Mouse (Mus musculus) kidney, embryonic 14.5 days (tissue): ENCODE measurements around the gene Mylk4. TPM values are rescaled to one million over a fixed set of nuclear protein-coding genes. Genes with fewer than 3 reads are reported as not detected.

Experiments used
- ATAC-seq: fragments of 200-750 bp; cut with Nextera tagmentation; 2 replicates; pipeline ENCODE4 v1.8.0; 2017; ENCODE audit warnings: moderate number of reproducible peaks, mild to moderate bottlenecking, moderate TSS enrichment, moderate library complexity; ENCODE audit not compliant: low FRiP score, low TSS enrichment
- H3K27ac ChIP-seq: fragments of 300-500 bp; sonication (generic); 2 replicates; pipeline ENCODE4 v1.5.1; 2014; ENCODE audit warnings: low read depth, mild to moderate bottlenecking, low read length, moderate library complexity, mixed read lengths
- H3K27me3 ChIP-seq: fragments of 300-500 bp; sonication (generic); 2 replicates; pipeline ENCODE4 v1.6.1; 2014; ENCODE audit warnings: mild to moderate bottlenecking, low read length; ENCODE audit not compliant: control insufficient read depth, insufficient read depth
- H3K36me3 ChIP-seq: fragments of 300-500 bp; sonication (generic); 2 replicates; pipeline ENCODE4 v1.6.1; 2014; ENCODE audit warnings: low read length, mixed read lengths; ENCODE audit not compliant: control insufficient read depth, insufficient read depth
- H3K4me1 ChIP-seq: fragments of 300-500 bp; sonication (generic); 2 replicates; pipeline ENCODE4 v1.6.1; 2014; ENCODE audit warnings: low read length, mixed read lengths; ENCODE audit not compliant: control insufficient read depth, insufficient read depth
- H3K4me2 ChIP-seq: fragments of 300-500 bp; sonication (generic); replicated peaks from 2 replicates; pipeline ENCODE4 v1.6.1; 2014; ENCODE audit warnings: low read depth, mild to moderate bottlenecking, low read length
- H3K4me3 ChIP-seq: fragments of 300-500 bp; sonication (generic); 2 replicates; pipeline ENCODE4 v1.5.1; 2014; ENCODE audit warnings: mild to moderate bottlenecking, low read length
- H3K9ac ChIP-seq: fragments of 300-500 bp; sonication (generic); 2 replicates; pipeline ENCODE4 v1.6.1; 2014; ENCODE audit warnings: low read depth, mild to moderate bottlenecking, low read length, moderate library complexity
- H3K9me3 ChIP-seq: fragments of 300-500 bp; sonication (generic); 2 replicates; pipeline ENCODE4 v1.6.1; 2016; ENCODE audit warnings: low read length; ENCODE audit not compliant: control insufficient read depth
- WGBS: fragments of 180-500 bp; shearing (Covaris S2); extraction: QIAGEN DNeasy Blood & Tissue Kit; methylation state at CpG from one replicate; pipeline ENCODE4 v1.1.7; 2014; 5-methylcytosine and 5-hydroxymethylcytosine counted together
- polyA plus RNA-seq: library from polyadenylated mRNA; unstranded; fragments of >200 nt; fragmentation: Nextera tagmentation; extraction: Ambion mirVana; gene quantifications from 2 replicates; pipeline ENCODE4 v1.2.1, GENCODE M21; 2014

The Mylk4 gene
- polyA plus RNA-seq, 1 experiment from 2014 or later = 0.14 TPM

DNA sequence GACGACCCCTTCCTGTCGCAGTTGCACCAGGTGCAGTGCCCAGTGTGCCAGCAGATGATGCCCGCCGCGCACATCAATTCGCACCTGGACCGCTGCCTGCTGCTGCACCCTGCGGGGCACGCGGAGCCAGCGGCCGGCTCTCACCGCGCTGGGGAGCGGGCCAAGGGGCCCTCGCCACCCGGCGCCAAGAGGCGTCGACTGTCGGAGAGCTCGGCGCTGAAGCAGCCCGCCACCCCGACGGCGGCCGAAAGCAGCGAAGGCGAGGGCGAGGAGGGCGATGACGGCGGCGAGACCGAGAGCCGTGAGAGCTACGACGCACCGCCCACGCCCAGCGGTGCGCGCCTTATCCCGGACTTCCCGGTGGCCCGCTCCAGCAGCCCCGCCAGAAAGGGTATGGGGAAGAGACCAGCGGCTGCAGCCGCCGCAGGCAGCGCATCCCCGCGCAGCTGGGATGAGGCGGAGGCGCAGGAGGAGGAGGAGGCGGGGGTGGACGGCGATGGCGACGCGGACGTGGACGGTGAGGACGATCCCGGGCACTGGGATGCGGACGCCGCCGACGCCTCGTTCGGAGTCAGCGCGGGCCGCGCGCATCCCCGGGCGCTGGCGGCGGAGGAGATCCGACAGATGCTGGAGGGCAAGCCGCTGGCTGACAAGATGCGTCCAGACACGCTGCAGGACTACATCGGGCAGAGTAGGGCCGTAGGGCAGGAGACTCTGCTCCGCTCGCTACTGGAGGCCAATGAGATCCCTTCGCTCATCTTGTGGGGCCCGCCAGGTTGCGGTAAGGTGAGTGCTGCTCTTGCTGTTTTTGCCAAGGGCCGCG, 18.7 kb upstream of the Mylk4 start, which contains the start of gene D930007J09Rik:
Gene D930007J09Rik (minus strand): TSS at position 591 of the 823 bp plus-strand sequence.
- Histone ChIP-seq H3K27ac (peak within 1 kb of the TSS; percentile 30; the same call in 1 of the 2 replicates), H3K9me3 (no peaks in the 10 kb centered on the region), H3K4me3 (peak within 1 kb of the TSS; percentile 84), H3K27me3 (no peaks in the 10 kb centered on the region), H3K4me2 (peak within 1 kb of the TSS; percentile 92), H3K9ac (peak within 1 kb of the TSS; percentile 85), H3K36me3 (peaks cover 16% of the 10 kb centered on the region), H3K4me1 (peaks cover 10% of the 10 kb centered on the region; the same call in 1 of the 2 replicates)
- WGBS = 0% methylated on average over 89 of the region's 95 CpGs
- ATAC-seq = peak; percentile 70

DNA sequence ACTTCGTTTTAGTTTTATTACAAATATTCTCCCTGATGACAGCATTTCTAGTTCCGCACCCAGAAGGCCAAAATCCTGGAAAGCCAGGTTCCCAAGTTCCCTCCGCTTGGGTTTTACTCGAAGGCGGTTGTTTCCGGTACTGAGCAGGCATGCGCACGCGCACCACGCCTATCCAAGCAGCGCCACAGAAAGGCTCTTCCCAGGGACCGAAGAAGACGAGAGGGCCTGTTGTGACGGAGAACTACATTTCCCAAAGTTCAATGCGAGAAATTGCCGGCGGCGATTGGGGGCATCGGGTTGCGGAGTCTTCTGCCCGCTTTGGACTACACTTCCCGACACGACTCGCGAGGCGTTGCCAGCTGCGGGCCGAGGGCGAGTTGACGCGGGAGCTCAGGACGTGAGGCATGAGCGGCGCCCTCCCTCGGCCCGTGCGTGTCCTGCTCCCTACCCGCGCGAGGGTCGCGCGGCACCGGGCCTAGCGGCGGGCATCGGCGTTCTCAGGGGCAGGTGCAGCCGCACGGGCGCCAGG, 18.0 kb upstream of the Mylk4 start, which contains the start of gene Wrnip1:
Gene Wrnip1 (plus strand): TSS at position 346 of the 529 bp plus-strand sequence.
- Histone ChIP-seq H3K36me3 (peaks cover 10% of the 10 kb centered on the region), H3K27ac (peak within 1 kb of the TSS; percentile 30; the same call in 1 of the 2 replicates), H3K27me3 (no peaks in the 10 kb centered on the region), H3K9ac (peak within 1 kb of the TSS; percentile 85), H3K4me3 (peak within 1 kb of the TSS; percentile 84), H3K4me1 (peaks cover 10% of the 10 kb centered on the region; the same call in 1 of the 2 replicates), H3K4me2 (peak within 1 kb of the TSS; percentile 92), H3K9me3 (no peaks in the 10 kb centered on the region)
- peak; percentile 97 for ATAC-seq
- WGBS = under 1% methylated on average over 48 of the region's 51 CpGs

DNA sequence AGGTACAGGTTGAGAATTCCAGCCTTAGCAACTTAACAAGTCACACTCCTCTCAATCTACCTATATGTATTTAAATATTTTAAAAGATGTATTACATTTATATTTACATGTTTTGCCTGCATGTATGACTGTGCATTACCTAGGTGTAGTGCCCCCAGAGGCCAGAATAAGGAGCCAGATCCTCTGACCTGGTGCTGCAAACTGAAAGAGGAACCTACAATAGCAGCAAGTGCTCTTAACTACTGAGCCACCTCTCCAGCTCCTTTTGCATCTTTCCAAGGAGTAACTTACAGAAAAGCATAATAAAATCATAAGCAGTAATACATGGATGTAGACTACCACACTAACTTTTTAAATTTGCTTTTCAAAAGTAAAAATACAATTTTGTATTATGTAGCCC, 17.1 kb upstream of the Mylk4 start:
- ATAC-seq = no peak
- Histone ChIP-seq H3K9ac (peak overlapping the region; percentile 40; the same call in 1 of the 2 replicates), H3K36me3 (peaks cover 2% of the 10 kb centered on the region; the same call in 1 of the 2 replicates), H3K4me2 (peak overlapping the region; percentile 45; the same call in 1 of the 2 replicates), H3K4me3 (no peak overlapping the region), H3K4me1 (peaks cover 10% of the 10 kb centered on the region; the same call in 1 of the 2 replicates), H3K27ac (no peak overlapping the region), H3K9me3 (no peaks in the 10 kb centered on the region), H3K27me3 (no peaks in the 10 kb centered on the region)

DNA sequence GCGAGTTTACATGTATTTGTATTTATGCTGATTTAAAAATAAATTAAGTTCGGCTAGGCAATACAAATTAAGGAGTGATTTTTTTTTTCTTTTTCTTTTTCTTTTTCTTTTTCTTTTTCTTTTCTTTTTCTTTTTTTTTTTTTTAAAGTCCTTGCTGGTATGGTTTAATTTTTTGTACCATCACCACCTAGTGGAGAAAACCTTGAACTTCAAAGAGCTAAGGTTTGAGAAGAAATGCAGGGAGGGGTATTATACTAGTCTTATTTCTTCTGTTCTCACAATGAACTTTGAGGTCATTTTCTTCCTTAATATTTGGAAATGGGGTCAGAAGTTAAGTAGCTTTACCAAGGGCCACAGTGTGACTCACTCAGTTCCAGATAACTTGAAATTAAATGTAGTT, 15.4 kb upstream of the Mylk4 start:
- Histone ChIP-seq H3K36me3 (no peaks in the 10 kb centered on the region), H3K4me2 (no peak overlapping the region), H3K4me3 (no peak overlapping the region), H3K9me3 (no peaks in the 10 kb centered on the region), H3K27me3 (no peaks in the 10 kb centered on the region), H3K9ac (no peak overlapping the region), H3K4me1 (peaks cover 9% of the 10 kb centered on the region; the same call in 1 of the 2 replicates), H3K27ac (no peak overlapping the region)
- ATAC-seq = no peak
- 63% methylated on average over 2 of the region's 2 CpGs for WGBS

DNA sequence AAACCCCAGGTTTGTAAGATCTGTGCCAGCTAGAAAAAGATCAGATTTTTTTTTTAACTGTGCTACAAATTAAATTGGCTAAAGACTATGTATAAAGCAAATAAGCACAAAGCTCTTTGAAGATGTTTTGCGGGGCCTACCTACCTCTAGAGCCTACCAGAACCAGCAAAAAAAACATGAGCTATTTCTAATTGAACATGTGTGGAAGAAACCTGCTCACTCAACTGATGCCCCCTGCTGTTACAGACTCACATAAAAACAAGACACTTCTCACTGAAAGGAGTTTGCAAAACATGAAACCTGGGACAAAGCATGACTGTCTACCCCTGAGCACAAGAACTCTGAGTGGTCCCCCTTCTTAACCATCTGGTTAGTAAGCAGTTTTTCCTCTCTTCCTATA, 13.3 kb upstream of the Mylk4 start:
- no peak overlapping the region for H3K4me2 ChIP-seq
- no peaks in the 10 kb centered on the region for H3K9me3 ChIP-seq
- H3K27me3 ChIP-seq = no peaks in the 10 kb centered on the region
- ATAC-seq = no peak
- no peak overlapping the region for H3K9ac ChIP-seq
- no peaks in the 10 kb centered on the region for H3K36me3 ChIP-seq
- 82% methylated on average over 1 of the region's 1 CpGs for WGBS
- no peak overlapping the region for H3K27ac ChIP-seq
- no peak overlapping the region for H3K4me3 ChIP-seq
- H3K4me1 ChIP-seq = no peaks in the 10 kb centered on the region

DNA sequence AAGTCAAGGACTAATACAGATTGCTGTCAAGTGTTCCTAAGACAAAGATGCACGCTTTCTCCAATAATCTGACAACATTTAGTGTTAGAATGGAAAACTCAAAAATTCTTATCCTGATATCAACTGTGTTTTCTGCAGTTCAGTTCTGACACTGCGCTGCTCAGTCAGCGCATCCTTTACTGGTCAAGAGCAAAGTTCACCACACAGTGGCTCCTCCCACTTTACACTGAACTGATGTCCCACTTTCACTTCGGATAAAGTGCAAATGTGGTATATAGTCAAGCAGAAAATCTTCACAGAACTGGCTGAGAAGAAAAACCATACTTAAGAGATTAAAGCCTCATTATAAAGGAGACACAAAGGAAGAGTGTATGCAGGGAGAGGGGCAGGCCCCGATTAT, 11.4 kb upstream of the Mylk4 start:
- H3K9me3 ChIP-seq = no peaks in the 10 kb centered on the region
- no peak overlapping the region for H3K4me2 ChIP-seq
- H3K9ac ChIP-seq = no peak overlapping the region
- no peaks in the 10 kb centered on the region for H3K27me3 ChIP-seq
- H3K27ac ChIP-seq = no peak overlapping the region
- H3K36me3 ChIP-seq = no peaks in the 10 kb centered on the region
- no peaks in the 10 kb centered on the region for H3K4me1 ChIP-seq
- no peak overlapping the region for H3K4me3 ChIP-seq
- ATAC-seq = no peak
- WGBS = 88% methylated on average over 5 of the region's 5 CpGs

DNA sequence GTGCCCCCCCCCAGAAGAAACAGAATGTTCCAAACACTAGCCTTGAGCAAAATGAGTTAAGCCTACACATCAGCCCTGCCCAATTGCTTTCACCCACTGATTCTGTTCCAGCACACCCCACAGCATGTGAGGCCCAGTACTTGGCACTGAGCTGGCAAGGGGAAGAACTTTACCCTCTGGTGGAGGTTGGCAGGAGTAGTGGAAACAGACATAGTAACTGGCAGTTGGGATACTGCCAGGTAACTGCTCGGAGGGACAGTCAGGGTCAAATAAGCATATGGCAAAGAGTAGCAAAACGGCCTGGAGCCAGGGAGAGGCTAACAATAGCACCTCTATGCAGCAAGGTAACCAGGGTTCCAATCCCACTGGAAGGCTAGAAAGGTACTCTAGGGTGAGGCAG, 10.9 kb upstream of the Mylk4 start:
- no peak overlapping the region for H3K9ac ChIP-seq
- H3K36me3 ChIP-seq = no peaks in the 10 kb centered on the region
- H3K27ac ChIP-seq = no peak overlapping the region
- H3K4me3 ChIP-seq = no peak overlapping the region
- ATAC-seq = no peak; the same call in 1 of the 2 replicates
- H3K4me2 ChIP-seq = no peak overlapping the region
- no peaks in the 10 kb centered on the region for H3K27me3 ChIP-seq
- H3K4me1 ChIP-seq = no peaks in the 10 kb centered on the region
- 77% methylated on average over 2 of the region's 2 CpGs for WGBS
- H3K9me3 ChIP-seq = no peaks in the 10 kb centered on the region

DNA sequence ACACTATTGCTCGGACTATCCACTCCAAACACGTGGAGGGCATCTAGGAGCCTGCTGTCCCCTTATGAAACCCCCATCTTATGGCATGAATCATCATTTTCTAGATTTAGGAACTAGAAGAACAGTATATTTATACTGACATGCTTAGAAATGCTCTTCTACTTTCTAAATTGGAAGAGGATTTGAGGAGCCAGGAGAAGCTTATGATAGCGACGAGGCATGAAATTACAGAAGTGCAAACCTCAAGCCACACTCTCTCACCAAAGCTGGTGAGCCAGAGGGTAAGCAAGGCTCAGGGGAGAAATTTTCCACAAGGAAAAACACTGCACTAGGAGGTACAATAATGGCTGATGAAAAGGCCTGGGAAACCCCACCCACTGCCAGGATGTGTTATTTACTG, 6.0 kb upstream of the Mylk4 start:
- WGBS = 83% methylated on average over 4 of the region's 4 CpGs

DNA sequence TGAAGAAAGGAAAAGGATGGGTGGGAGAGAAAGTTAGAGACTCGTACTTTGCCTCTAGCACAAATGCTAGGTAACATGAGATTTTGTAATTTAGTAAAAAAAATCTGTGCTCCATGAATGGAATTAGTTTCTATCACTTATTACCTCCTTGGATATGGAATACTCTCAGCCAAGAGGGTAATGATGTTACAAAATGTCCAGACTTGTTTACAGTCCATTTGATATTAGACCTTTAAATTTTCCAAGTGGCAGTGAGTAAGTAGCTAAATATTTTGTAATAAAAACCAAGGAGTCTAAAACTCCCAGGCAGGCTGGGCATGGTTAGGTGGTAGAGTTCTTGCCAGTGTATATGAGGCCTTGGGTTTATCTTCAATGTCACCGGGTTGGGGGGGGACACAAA, 3.8 kb upstream of the Mylk4 start:
- Histone ChIP-seq H3K9ac (no peak overlapping the region), H3K27me3 (no peaks in the 10 kb centered on the region), H3K9me3 (no peaks in the 10 kb centered on the region), H3K4me3 (no peak overlapping the region), H3K4me1 (no peaks in the 10 kb centered on the region), H3K27ac (no peak overlapping the region), H3K36me3 (no peaks in the 10 kb centered on the region), H3K4me2 (no peak overlapping the region)
- no peak for ATAC-seq
- 78% methylated on average over 2 of the region's 2 CpGs for WGBS

More for the DNA sequence above, 6.0 kb upstream of the Mylk4 start:
- no peaks in the 10 kb centered on the region for H3K9me3 ChIP-seq
- H3K4me2 ChIP-seq = no peak overlapping the region
- no peaks in the 10 kb centered on the region for H3K36me3 ChIP-seq
- no peak overlapping the region for H3K4me3 ChIP-seq
- no peak overlapping the region for H3K27ac ChIP-seq
- no peak overlapping the region for H3K9ac ChIP-seq
- no peaks in the 10 kb centered on the region for H3K4me1 ChIP-seq
- H3K27me3 ChIP-seq = no peaks in the 10 kb centered on the region
- ATAC-seq = no peak
